Mouse (Mus musculus): Measurements from ENCODE around the gene Il27.

DNA sequence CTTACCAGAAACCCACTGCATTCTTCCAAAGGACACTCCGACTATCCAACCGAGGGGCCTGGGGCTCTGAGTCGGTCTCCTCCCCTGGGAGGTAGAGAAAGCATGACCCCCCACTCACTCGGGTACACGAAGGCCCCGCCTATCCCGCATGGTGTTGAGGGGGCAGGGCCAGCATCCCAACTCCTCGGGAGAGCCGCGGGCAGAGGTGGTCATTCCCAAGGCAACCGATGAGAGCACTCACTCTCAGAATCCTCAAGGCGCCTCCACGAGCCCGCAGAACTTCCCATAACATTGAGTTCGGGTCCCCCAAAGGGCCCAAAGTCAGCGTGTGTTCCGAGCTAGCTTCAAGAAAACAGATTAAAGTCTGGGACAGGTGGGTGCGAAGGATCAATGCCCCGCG, 12.0 kb downstream of the Il27 start:
- TF ChIP-seq CTCF (IDR thresholded peaks at IDR 0.05; ENCODE audit: low read depth, low read length) (no peak), GATA1 (IDR thresholded peaks at IDR 0.05; ENCODE audit: borderline replicate concordance, low read length) (no peak)

Measured in G1E (cell line).